Mouse (Mus musculus) urinary bladder, postnatal 14 days (tissue): ENCODE data around the gene Dok3.

ENCODE experiments used
- DNase-seq: peaks from one replicate; pipeline ENCODE4 v3.0.0; 2021; ENCODE audit warnings: low spot score

Dok3 gene

DNA sequence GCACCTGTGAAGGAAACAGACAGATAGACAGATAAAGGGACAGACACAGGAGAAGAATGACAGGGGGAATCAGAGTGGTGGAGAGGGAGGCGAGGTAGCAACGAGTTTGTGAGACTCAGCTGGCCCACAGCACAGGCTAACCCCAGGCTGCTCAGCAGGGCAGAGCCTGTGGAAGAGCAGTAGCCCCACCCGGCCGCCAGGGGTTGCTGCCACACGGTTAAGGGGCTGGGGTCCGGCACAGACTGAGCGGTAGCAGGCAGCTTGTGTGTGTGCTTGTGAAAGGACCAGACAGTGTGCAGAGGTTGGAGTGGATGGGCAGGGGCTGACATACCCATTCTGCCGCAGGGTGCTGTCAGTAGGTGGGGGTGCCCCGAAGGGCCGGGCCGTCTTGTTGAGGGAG lies 21.2 kb downstream of the Dok3 start:
- no peak for DNase-seq

DNA sequence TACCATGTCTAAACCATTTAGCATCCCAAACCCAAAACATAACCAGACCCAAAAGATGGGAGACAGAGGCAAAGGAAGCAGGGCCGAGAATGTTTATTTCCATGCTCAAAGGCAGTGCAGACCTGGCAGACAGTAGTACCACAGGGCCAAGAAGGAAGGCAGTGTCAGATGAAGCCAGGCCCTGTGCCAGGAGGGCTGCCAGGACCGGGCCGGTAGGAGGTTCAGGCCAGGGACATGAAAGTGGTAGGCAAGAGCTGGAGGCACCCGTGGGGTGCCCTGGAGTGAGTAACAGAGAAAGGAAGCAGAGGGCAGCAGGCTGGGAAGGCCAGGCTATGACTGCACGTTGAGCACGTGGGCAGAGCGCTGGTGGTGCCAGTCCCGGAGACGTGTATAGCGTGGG lies 22.4 kb downstream of the Dok3 start:
- DNase-seq: no peak

DNA sequence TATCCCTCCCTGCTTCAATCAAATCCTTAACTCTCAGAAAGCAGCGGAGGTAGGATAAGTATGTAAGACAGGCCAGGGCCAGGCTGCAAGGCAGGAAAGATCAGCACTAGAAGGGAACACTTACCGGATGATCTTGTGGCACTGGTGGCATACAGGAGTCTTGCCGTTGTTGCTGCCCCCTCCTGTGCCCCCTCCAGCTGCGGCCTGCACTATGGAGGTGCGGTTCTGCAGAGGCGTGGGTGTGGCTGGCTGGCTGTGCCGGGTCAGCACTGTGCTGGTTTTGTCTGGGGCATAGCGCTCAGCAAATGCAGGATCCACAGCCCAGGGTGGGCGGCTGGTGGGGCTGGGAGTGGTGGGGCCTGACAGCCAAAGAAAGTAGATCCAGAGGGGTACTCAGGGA lies 23.3 kb downstream of the Dok3 start:
- DNase-seq: no peak

DNA sequence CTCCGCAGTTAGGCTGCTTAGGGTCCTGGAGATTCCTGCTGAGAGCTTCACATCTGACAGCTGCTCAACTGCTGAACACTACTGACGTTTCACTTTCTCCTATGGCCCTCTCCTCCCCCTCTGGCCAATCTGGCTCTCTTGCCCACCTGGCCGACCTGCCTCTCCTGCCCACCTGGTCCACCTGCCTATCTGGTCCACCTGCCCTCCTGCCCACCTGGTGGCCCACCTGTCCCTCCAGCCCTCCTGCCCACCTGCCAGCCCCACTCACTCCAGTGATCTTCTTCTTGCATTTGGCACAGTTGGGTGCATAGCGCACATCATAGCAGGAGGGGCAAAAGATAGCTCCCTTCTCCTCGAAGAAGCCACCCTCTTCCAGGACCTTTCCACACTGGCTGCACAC lies 24.7 kb downstream of the Dok3 start:
- DNase-seq: no peak

DNA sequence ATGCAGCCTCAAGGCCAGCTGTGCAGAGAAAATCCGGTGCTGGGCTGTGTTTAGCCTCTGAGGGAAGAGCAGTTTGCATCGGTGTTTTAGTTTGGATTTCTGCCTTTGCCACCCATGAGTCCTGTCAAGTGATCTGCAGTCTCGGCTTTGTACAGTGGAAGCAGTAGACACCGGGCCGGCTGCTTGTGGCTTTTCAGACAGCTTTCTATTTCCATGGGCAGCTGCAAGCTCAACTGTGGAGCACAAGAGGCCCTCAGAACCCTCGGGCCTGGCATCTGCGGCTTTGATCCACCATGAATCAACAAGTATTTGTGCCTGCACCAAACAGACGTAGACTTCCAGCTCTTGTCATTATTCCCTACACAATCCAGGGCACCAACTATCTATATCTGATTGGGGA lies 26.7 kb downstream of the Dok3 start:
- no peak for DNase-seq

DNA sequence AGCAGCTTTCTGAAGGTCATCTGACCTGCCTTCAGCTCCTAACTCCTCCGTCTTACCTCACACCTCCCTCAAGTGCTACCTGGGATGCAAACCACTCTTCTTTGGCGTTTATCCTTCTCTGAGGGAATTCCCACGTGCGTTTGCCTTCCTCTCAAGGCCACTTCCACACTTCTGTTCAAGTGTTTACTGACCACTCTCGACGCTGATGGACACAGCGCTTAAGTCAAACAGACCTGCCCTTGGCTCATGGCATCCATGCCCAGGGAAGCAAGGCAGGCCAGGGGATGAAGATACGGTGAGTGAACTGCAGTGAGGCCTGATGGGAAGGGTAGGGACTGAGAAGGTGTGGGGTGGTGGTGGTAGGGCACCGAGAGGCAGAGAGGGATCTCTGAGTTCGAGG lies 28.5 kb downstream of the Dok3 start:
- no peak for DNase-seq

DNA sequence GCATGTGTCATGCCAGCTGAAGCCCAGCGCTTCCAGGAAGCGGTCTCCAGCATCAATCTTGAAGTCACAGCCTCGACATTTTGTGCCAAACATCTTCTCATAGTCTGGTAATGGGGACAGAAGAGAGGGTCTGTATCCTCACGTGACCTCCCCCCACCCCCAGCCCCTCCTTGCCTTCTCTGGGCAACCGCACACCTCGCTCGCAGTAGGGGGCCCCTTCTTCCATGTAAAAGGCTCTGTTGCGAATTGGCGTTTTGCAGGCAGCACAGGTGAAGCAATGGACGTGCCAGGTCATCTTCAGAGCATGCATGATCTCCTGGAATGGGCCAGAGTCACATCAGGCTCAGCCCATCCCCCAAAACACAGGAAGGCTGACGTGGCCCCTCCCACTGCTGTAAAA lies 30.2 kb downstream of the Dok3 start:
- no peak for DNase-seq

DNA sequence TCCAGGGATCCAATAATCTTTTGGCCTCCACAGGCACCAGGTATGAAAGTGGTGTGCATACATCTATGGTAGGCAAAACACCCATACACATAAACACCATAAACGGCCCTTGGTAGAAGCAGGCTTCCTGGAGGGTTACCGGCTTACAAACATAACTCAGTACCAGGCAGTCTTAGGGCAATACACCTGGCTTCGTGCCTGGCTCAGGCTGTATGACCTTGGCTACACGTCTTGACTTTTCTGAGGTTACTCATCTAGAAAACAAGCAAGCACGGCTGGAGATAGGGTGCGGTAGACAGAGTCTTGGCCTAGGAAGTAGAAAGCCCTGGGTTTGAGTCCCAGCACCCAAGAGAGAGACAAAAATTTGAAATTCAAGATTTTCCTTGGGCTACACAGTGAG lies 32.4 kb downstream of the Dok3 start:
- DNase-seq: no peak

DNA sequence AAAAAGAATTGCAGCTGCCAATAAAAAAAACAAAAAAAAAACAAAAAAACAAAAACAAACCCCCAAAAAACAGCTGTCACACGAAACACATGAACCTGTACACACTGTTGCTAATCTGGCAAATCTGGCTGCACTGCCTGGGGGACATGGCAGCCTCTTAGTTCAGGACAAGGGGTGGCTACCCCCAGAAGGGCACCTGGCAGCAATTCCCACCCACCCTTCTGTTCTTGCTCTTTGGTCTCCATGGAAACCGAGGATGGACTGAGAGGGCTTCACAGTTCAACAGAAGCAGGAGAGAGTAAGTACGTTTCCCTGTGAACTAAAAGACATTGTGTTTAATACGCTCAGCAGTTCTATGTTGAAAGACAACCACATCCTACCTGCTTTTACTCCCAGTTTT lies 33.4 kb downstream of the Dok3 start:
- DNase-seq: no peak

DNA sequence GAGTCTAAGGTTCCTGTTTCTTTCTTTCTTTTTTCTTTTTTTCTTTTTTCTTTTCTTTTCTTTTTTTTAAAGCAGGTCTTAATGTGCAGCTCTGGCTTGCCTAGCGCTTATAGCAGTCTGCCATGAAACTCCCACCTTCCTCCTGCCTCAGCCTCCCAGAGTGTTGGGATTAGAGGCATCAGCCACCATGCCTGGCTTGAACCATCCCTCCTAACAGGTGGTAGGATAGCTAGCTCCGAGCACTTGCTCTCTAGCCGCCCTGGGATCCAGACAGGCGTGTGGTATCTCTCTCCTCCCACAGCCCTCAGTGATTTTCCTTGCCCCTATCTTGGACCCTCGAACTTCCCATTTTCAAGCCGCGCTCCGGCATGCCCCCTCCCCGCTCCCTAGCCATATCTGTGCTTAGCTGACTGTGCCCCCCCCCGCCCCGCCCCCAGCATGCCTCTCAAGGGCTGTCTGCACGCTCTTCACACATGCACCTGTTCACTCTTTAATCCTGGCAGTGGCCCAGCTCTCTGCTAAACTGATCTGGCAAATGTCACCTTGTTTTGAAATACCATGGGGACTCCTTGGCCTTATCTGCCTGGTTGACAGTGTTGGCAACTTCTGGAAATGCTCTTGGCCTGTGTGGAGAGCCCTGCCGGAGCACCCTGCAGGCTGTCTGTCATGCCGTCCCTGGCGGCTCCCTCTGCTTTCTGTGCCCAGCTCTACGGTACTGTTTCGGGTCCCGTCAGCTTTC lies 34.0 kb downstream of the Dok3 start:
- DNase-seq: no peak

DNA sequence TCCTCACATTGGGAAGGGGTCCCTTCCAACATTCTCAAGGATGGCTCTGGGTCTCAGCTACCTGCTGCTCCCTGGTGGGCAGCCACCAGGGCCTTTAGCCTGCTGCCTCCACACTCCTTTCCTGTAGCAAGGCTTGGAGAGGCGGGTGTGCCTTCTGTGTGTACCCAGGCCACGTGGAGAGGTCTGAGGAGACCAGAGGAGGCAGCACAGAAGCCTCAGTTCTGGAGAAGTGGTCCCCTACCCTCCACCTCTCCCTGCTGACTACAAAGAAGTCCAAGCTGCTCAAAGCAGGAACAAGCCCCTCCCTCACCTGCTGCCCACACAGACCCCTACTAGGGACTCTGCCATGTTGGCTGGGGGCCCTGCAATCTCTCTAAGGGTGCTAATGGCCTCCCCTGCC lies 34.8 kb downstream of the Dok3 start:
- DNase-seq: no peak

DNA sequence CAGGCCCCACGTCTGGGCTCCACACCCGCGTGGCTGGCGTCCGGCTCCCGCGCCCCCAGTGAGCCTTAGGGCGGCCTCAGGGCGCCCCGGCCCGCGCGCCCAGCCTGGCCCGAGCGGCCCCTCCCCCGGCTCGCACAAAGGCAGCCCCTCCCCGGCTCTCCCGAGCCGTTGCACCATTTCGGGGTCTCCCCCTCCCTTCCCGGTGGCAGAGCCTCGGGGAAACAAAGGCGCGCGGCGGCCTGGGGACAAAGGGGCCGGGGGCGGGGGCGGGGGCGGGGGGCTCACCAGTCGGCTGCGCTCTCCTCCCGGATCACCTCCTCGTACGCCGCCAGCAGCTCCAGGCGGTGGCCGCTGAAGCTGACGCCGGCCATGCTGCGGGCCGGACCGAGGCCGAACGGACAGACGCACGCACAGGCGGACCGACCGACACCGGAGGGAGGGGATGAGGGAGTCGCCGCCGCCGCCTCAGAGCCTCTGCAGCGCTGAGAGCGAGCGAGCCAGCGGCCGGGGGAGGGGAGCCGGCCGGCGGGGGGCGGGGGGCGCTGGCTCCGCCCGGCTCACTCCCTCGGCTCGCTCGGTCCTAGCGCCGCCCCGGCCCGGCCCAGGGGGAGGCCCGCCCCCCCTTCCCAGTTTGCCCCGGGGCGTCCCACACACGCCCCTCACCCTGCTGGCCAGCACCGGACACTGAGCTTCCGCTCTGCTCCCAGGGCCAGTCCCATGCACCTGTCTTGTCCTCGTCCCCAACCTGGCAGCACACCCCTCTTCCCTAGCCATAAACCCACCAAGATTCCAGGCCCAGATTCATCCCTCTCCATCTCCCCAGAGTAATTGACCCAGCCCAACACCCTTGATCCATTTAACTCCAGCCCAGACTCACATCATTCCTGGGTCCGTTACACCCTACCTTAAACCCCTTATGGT lies 41.3 kb downstream of the Dok3 start, which contains the start of gene Dbn1:
Dbn1 (minus strand) TSS at position 534 of the 921 bp plus-strand sequence.
- peak; percentile 35 for DNase-seq

DNA sequence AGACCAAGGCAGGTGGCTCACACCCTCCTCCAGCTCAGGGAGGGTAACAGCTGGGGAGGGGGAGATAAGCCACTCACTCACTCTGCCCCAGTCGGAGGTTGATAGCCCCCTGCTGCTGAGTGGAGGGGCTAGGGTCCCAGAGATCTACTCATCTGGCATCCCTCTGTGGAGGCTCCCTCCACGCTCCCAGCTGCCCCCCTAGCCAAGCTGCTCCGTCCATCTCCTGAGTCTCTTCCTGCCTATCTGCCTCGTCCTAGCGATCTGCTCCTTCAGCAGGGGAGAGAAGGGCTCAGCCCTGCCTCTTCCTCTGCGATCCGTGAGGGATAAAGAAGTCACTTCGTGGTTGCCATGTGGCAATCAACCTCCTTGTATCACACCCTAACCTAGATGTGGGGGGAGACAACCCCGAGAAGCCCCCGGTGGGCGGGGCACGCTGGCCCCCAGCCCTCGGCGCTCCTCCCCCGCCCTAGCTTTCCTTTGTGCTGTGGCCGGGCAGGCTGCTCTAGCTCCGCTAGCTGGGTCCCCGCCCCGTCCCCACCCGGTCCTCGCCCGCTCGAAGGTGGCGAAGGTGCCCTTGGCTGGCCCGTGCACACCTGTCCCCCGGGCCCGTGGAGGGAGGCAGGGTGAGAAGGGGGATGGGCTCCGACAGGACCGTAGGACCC lies 42.0 kb downstream of the Dok3 start:
- no peak for DNase-seq

DNA sequence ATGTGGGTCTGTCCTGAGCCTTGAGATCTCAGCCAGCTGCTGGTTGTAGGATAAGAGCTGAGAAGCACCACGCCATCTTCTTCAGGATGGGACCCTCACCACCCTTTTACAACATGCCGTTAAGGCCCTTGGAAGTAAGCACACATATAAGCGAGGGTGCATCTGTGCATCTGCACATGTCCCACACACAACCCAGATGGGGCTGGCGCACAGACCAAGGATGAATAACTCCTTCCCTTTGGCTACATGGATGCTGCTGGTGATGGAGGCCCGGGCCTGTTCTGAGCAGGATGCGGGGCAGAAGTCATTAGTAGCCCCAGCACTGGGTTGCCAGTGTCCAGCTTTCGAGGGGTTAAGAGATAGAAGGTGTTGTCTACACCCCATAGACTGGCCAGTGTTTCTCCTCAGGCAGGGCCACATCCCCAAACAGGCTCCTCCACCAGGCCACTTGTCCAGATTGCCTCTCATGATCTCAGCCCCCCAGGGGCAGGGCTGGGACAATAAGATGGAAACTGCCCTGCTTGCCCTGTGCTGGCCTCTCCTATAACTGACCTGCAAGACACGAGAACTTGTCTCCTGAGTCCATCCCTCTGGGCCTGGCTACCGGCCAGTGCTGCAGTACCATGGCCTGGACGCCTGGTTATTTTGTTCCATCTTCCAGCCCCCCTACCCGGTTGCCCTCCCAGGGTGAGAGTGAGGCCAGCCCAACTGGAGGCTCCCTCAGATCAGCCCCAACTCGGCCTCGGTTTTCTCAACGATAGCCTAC lies 42.9 kb downstream of the Dok3 start:
- DNase-seq: no peak

DNA sequence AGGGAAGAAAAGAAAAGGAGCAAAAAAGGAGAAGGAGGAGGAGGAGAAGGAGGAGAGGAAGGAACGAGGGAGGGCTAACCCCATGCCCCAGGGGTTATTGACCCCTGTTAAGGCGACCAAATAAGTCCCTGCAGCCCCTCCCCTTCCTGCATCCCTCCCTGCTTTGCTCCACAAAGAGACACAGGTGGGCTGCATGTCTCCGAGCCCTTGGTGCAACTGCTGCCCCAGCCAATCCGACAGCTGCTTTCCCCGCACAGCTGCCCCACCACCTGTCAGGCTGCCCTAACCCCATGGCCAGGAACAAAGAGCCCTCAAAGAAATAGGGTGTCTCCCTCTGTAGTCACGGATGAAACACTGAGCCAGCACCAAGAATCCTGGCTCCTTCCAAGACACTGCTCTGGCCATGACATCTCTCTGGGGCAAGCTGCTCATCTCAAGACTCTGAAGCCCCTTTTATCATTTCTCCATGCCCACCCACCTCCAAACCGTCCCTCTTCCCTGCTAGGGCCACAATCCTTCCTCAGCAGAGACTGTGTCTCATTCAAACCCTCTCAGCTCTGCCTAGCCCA lies 44.5 kb downstream of the Dok3 start:
- no peak for DNase-seq

DNA sequence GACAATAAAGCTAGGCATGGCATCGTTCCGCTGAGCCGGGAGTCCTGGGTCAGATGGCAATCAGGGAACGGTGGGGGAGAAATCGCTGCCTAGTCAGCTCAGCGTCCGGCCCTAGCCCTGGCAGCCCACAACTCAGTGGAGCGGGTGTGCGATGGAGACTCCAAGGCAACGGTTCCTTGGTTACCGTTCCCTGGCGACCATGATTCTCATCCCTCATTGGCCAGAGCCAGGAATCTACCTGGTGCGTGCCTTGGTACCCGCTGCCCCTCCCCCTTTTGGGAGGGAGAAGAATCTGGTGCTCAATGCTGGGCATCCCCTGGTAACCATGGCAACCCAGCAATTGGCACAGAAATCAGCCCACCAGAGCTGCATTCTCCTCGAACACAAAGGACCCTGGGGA lies 45.5 kb downstream of the Dok3 start:
- DNase-seq: no peak

DNA sequence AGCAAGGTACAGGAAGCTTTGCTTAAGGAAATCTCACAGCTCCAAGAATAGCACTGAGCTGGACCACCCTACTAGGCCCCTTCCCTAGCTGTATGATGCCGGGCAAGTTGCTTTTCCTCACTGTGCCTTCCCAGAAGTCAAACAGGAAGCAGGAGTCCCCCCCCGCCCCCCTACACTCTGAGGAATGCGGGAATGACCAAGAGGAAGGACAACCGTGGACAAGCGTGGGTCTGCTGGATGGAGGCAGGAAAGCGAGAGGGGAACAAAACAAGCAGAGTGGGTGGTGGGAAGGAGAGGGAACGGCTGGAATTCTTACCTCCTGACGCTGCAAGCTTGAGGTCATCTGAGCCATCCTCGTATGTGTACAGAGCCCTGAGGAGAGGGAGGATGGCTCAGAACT lies 46.0 kb downstream of the Dok3 start:
- DNase-seq: no peak

DNA sequence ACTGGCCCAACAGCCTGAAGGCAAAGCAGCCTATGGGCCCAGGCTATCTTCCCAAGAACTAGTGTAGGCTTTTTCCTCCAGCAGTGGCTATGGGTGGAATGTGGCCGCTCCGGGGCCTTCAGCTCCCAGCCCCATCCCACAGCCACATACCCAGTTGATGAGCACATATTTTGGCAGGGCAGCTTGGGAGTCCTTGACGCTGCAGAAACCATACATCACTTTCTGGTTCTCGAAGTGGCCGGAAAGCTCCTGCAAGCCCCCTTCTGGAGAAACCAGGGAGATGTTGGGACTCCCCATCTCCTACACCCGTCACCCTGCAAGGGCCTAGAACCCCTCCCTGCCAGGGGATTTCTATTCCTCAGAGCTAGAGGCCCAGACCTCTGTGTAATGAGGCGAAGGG lies 46.6 kb downstream of the Dok3 start:
- DNase-seq: peak; percentile 43

DNA sequence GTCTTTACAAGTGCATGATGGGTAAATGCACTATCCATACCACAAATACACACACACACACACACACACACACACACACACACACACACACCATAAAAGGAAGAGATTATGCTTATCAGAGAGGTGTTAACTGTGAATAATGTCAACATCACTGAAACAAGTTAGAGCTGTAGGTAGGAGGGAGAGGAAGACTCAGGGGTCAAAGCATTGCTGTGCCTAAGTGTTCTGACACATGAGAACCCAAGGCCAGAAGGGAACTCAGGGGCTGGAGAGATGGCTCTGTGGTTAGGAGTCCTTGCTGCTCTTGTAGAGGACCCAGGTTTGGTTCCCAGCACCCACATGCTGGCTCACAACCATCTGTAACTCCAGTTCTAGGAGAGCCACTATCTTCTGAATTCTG lies 49.2 kb downstream of the Dok3 start:
- no peak for DNase-seq

DNA sequence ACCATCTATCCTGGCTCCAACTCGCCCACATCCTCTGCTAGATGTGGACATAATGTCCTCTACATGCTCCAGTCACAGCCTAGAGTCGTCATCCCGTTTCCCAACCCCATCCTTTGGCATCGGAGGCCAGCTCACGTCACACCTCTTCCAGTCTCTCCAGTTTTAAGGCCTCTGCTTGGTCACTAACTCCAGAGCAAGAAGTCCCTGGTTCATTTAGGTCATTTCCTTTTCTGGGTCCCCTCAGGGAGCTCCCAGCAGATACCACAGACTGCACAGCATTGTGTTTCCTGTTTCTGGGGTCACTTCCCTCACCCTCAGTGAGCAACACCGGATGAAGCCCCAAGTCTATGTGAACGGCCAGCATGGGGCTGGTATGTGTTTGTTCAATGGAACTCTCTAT lies 50.1 kb downstream of the Dok3 start:
- no peak for DNase-seq

DNA sequence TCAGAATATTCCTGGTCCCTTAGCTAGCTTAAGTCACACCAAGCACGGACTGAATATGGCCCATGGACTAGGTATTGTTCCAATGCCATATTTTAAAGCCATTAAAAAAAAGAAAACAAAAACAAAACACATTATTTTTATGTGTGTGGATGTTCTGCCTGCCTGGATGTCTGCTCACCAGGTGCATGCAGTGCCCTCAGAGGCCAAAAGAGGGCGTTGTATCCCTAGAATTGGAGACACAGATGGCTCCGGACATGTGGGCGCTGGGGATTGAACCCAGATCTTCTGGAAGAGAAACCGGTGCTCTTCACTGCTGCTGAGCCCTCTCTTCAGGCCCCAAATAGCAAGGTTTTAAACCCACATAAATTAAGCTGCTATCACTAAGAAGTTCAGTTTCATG lies 51.1 kb downstream of the Dok3 start:
- DNase-seq: no peak

DNA sequence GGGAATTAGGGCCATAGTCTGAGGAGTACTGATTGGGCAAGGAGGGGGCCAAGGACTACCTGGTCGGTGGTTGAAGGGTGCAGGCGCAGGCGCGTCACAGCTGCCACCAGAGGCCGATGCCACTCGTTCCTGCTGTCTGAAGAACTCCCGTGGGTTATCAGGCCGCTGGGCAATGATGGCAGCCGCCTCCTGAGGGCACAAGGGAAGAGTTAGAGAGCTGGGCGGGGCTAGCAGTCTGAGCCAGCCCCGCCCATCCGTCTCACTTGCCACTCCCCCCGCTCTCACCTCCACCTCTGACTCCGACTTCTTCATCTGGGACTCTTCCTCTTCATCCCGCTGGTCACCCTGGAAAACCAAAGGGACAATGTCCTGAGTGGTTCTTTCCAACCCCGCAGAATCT lies 51.6 kb downstream of the Dok3 start:
- no peak for DNase-seq
